Mouse (Mus musculus) heart, embryonic 15.5 days (tissue): ENCODE results near the gene Tbcd. TPM values are rescaled to one million over a fixed set of nuclear protein-coding genes. Genes with fewer than 3 reads are reported as not detected.

Experiments
- ATAC-seq: fragments of 200-750 bp; cut with Nextera tagmentation; replicated peaks from 2 replicates; pipeline ENCODE4 v1.8.0; 2017; ENCODE audit warnings: low read depth, moderate TSS enrichment; ENCODE audit not compliant: insufficient number of reproducible peaks, insufficient read depth, low FRiP score
- H3K27ac ChIP-seq: fragments of 300-500 bp; sonication (generic); 2 replicates; pipeline ENCODE4 v1.5.1; 2015; ENCODE audit warnings: mild to moderate bottlenecking, inconsistent platforms
- H3K27me3 ChIP-seq: fragments of 300-500 bp; sonication (generic); 2 replicates; pipeline ENCODE4 v1.6.1; 2015; ENCODE audit warnings: inconsistent platforms
- H3K36me3 ChIP-seq: fragments of 300-500 bp; sonication (generic); 2 replicates; pipeline ENCODE4 v1.6.1; 2015; ENCODE audit warnings: mild to moderate bottlenecking, inconsistent platforms
- H3K4me1 ChIP-seq: fragments of 300-500 bp; sonication (generic); replicated peaks from 2 replicates; pipeline ENCODE4 v1.6.1; 2015; ENCODE audit warnings: inconsistent platforms
- H3K4me2 ChIP-seq: fragments of 300-500 bp; sonication (generic); 2 replicates; pipeline ENCODE4 v1.6.1; 2015; ENCODE audit warnings: inconsistent platforms, mild to moderate bottlenecking, moderate library complexity
- H3K4me3 ChIP-seq: fragments of 300-500 bp; sonication (generic); 2 replicates; pipeline ENCODE4 v1.5.1; 2015; ENCODE audit warnings: mild to moderate bottlenecking, inconsistent platforms
- H3K9ac ChIP-seq: fragments of 300-500 bp; sonication (generic); 2 replicates; pipeline ENCODE4 v1.6.1; 2015; ENCODE audit warnings: mild to moderate bottlenecking, inconsistent platforms
- H3K9me3 ChIP-seq: fragments of 300-500 bp; sonication (generic); replicated peaks from 2 replicates; pipeline ENCODE4 v1.6.1; 2016; ENCODE audit warnings: inconsistent platforms
- WGBS: fragments of 180-500 bp; shearing (Covaris S2); methylation state at CpG from one replicate; pipeline ENCODE4 v1.1.7; 2015; ENCODE audit warnings: mixed read lengths; 5-methylcytosine and 5-hydroxymethylcytosine counted together
- polyA plus RNA-seq: library from polyadenylated mRNA; unstranded; fragments of >200 nt; fragmentation: Nextera tagmentation; extraction: Ambion mirVana; gene quantifications from 2 replicates; pipeline ENCODE4 v1.2.1, GENCODE M21; 2015

Tbcd gene
- polyA plus RNA-seq, 1 experiment from 2014 or later: 17.3 TPM

DNA sequence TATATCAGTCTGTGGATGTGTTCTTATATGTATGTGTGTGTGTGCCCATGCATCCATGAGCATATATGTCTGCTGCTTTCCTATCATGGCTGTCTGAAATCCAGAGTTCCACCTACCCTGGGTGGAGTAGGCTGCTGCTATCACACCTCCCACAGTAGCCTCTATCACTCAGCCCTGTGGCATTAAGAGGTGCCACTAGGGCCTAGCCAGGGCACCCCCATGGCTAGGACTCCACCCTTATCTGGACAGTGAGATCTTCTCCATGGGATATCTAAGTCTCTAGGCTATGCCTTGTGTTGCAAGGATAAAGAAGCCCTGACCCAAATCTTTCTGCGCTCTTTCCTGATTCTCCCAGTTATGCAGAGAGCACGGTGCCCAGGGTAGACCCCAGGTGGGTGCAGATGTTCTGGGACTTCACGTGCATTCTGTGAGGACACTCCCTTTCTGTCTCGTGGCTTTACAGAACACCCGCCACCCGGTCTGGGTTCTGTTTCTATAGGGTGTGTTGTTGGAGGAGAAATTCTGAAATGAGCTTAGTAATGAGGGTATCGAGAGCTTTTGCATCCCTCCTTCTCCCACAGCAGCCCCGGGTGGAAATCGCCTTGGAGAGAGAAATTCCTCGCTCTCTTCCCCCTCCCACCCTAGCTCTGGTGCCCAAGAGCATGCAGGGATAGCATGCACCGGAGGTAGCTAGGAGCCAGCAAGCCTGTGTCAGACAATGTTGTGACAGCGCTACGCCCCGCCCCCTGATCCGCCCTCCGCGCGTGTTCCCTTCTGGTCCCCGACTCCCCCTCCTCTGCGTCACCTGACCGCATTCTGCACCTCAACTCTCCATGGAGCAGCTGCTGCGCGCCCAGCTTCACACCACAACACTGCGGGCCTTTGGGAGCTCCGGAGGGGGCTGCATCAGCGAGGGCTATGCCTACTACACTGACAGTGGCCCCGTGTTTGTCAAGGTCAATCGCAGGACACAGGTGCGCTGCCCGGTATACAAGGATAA lies 17.3 kb upstream of the Tbcd start, which contains the start of gene Fn3k:
Fn3k (plus strand) TSS at position 758 of the 1,000 bp plus-strand sequence.
- H3K4me2 ChIP-seq: peak within 1 kb of the TSS; percentile 84
- peaks cover 31% of the 10 kb centered on the region for H3K4me1 ChIP-seq
- WGBS: 6% methylated on average over 30 of the region's 30 CpGs
- H3K9me3 ChIP-seq: no peaks in the 10 kb centered on the region
- H3K4me3 ChIP-seq: peak within 1 kb of the TSS; percentile 58
- H3K27ac ChIP-seq: peak within 1 kb of the TSS; percentile 78
- H3K9ac ChIP-seq: peak within 1 kb of the TSS; percentile 55
- peak; percentile 94 for ATAC-seq
- no peaks in the 10 kb centered on the region for H3K27me3 ChIP-seq
- peaks cover 11% of the 10 kb centered on the region; the same call in 1 of the 2 replicates for H3K36me3 ChIP-seq

DNA sequence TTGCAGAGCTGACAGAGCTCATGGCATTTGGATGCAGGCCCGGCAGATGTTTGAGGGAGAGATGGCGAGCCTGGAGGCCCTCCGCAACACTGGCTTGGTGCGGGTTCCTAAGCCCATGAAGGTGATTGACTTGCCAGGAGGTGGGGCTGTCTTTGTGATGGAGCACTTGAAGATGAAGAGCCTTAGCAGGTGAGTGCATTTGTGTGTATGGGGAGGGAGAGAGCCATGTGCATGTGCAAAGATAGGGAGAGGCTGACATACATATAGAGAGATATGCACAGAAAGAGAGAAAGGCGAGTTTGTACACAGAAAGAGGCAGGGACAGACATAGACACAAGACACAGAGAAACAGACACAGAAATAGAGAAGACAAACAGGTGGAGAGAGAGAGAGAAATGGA lies 14.5 kb upstream of the Tbcd start:
- Histone ChIP-seq H3K4me2 (no peak overlapping the region), H3K4me3 (no peak overlapping the region), H3K36me3 (no peaks in the 10 kb centered on the region), H3K27me3 (no peaks in the 10 kb centered on the region), H3K27ac (no peak overlapping the region), H3K4me1 (peaks cover 31% of the 10 kb centered on the region), H3K9me3 (no peaks in the 10 kb centered on the region), H3K9ac (no peak overlapping the region)
- WGBS: 73% methylated on average over 5 of the region's 5 CpGs
- ATAC-seq: no peak

DNA sequence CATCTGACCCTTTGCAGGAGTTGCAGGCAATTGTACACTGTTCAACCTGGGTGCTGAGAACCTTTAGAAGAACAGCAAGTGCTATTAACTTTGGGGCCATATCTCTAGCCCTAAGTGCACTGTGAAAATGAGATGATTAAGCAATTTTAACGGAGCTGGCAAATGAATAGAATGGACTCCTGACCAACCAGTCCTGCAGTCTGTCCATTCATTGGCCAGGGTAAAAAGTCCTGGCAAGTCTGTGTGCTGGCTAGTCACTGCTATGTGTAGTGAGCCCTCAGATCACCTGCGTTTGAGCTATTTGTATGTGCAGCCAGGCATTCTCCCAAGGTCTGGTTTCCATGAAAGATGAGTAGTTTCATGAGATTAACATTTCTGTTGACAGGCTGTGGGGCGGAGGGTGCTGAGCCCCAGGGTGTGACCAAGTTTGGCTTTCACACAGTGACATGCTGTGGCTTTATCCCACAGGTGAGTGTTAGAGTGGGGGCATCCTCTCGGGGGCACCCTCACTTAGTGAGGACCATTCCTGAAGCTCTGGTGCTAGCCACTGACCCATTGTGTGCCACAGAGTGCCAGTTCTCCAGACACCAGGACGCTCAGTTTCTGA lies 12.0 kb upstream of the Tbcd start:
- no peak for ATAC-seq
- WGBS: 70% methylated on average over 5 of the region's 5 CpGs
- no peaks in the 10 kb centered on the region for H3K9me3 ChIP-seq
- H3K4me2 ChIP-seq: no peak overlapping the region
- peaks cover 9% of the 10 kb centered on the region for H3K4me1 ChIP-seq
- H3K27ac ChIP-seq: no peak overlapping the region
- no peaks in the 10 kb centered on the region for H3K36me3 ChIP-seq
- no peak overlapping the region for H3K4me3 ChIP-seq
- no peak overlapping the region for H3K9ac ChIP-seq
- 0 out of 2 replicates have a peak, but pooled peaks cover 3% of the 10 kb centered on the region for H3K27me3 ChIP-seq

DNA sequence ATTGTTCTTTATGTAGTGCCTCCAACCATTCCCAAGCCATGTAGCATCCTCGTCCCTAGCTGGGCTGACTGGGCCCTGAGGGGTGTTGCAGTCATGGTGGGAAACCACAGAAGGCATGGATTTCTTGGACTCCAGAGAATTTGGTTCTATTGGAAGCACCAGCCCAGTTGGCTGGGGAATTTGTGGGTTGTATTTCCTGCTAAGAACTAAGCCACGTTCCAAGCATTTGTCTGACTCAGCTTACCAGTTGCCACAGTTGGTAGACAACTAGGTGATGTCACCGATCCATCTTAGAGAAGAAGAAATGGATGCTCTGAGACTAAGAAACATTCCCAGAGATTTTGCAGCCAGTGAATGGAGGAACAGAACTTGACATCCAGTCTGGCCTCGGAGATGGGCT lies 10.1 kb upstream of the Tbcd start:
- Histone ChIP-seq H3K9me3 (no peaks in the 10 kb centered on the region), H3K27me3 (0 out of 2 replicates have a peak, but pooled peaks cover 6% of the 10 kb centered on the region), H3K9ac (no peak overlapping the region), H3K27ac (no peak overlapping the region), H3K36me3 (no peaks in the 10 kb centered on the region), H3K4me1 (no peaks in the 10 kb centered on the region), H3K4me3 (no peak overlapping the region), H3K4me2 (no peak overlapping the region)
- 90% methylated on average over 4 of the region's 4 CpGs for WGBS
- ATAC-seq: no peak

DNA sequence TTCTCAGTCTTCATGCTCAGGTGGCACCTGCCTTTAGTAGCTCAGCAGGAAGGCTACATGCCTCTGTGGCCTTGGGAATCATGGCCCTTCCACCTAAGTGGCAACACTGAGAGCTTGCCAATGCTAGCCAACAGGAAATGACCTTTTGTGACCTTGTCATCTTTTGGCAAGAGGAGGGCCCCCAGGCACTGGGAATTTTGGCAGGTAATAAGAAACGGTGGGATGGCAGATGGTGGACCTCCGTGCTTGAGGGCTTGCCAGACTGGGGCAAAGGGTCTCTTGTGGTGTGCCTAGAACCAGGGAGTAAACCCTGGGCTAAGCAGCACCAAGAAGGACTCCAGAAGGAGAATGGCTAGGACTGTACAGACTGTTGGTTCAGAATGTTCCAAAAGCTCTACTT lies 9.7 kb upstream of the Tbcd start:
- Histone ChIP-seq H3K9ac (no peak overlapping the region), H3K4me1 (no peaks in the 10 kb centered on the region), H3K36me3 (no peaks in the 10 kb centered on the region), H3K4me3 (no peak overlapping the region), H3K27me3 (0 out of 2 replicates have a peak, but pooled peaks cover 6% of the 10 kb centered on the region), H3K4me2 (no peak overlapping the region), H3K9me3 (no peaks in the 10 kb centered on the region), H3K27ac (no peak overlapping the region)
- WGBS: 59% methylated on average over 2 of the region's 2 CpGs
- ATAC-seq: no peak

DNA sequence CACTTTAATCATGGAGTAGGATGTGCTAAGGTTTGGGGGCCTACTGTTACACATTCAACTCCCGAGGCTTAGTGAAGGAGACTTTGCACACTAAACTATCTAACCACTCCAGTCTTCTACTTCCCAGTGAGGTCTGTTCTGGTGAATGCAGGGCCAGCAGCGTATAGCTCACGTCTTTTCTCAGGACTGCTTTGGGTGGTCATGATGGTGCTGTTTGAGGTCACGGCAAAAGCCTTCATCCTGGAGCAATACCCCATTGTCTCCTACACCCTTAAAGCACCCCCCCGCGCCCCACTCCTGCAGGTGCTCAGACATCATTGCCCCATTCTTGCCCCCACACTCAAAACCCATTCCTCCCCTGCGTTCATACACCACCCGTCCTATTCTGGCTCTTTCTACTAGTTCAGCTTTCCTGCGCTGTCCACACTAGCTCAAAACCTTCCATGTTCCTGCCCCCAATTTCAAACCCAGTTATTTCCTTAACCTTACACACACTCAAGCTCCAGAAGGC lies 478 bp upstream of the Tbcd start:
- WGBS: 21% methylated on average over 9 of the region's 9 CpGs

DNA sequence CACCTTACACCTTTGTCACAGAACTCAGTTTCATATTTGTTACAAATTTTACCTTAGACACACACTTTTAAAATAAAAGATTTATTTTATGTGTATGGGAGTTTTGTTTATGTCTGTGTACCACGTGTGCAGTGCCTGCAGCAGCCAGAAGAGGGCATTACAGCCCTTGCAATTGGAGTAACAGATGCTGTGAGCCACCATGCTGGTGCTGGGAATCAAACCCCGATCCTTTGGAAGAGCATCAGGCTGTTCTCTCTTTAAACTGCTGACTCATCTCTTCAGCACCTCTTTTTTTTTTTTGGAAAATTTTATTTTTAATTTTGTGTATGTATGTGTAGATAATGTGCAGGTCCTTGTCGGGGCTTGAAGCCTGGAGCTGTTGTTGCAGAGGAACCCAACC lies 6.1 kb downstream of the Tbcd start:
- Histone ChIP-seq H3K4me1 (peaks cover 5% of the 10 kb centered on the region), H3K27me3 (no peaks in the 10 kb centered on the region), H3K4me3 (no peak overlapping the region), H3K27ac (no peak overlapping the region), H3K9ac (no peak overlapping the region), H3K9me3 (no peaks in the 10 kb centered on the region), H3K36me3 (peaks cover 36% of the 10 kb centered on the region), H3K4me2 (no peak overlapping the region)
- 84% methylated on average over 3 of the region's 3 CpGs for WGBS
- no peak for ATAC-seq

More for the DNA sequence above, 478 bp upstream of the Tbcd start:
- Histone ChIP-seq H3K9me3 (no peaks in the 10 kb centered on the region), H3K27ac (peak overlapping the region; percentile 57), H3K36me3 (0 out of 2 replicates have a peak, but pooled peaks cover 4% of the 10 kb centered on the region), H3K4me2 (peak overlapping the region; percentile 67), H3K4me1 (peaks cover 16% of the 10 kb centered on the region), H3K9ac (peak overlapping the region; percentile 15; the same call in 1 of the 2 replicates), H3K4me3 (peak overlapping the region; percentile 89), H3K27me3 (no peaks in the 10 kb centered on the region)
- no peak for ATAC-seq

DNA sequence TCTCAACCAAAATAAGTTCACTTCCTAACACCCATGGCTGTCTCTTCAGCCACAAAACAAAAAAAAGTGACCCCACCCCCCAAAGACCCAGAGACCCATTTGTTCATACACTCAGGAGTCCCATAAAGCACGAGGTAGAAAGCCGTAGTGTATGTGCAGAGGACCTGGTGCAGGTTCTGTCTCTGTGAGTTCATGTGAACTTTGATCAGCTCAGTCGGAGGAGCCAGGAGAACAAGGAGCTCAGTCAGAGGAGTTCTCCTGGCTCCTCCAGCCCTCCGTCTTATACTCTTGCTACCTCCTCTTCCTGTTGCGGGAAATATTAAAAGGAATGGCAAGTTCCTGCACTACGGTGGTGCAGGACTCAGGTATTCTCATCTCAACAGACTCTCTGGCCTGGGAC lies 15.7 kb downstream of the Tbcd start:
- no peak overlapping the region for H3K27ac ChIP-seq
- no peak overlapping the region for H3K9ac ChIP-seq
- H3K9me3 ChIP-seq: no peaks in the 10 kb centered on the region
- H3K4me2 ChIP-seq: no peak overlapping the region
- ATAC-seq: no peak
- 90% methylated on average over 6 of the region's 6 CpGs for WGBS
- no peaks in the 10 kb centered on the region for H3K4me1 ChIP-seq
- peaks cover 10% of the 10 kb centered on the region; the same call in 1 of the 2 replicates for H3K36me3 ChIP-seq
- H3K4me3 ChIP-seq: no peak overlapping the region
- H3K27me3 ChIP-seq: no peaks in the 10 kb centered on the region

DNA sequence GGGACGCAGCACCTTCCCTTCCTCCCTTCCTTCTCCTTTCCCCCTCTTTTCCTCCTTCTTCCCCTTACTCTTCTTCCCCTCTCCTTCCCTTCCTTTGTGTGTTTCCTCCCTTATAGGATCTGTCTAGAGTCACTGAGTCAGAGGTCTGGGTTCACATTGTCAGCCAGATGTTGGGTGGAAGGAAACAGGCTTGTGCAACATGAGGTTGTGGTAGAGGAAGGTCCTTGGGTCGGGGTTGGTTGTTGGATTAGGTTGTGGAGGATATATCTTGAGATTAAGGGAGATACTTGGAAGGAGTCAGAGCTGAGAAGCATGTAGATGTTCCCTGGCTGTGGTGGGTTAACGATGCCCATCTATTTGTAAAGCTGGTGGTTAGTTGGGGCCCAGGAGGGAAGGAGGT lies 23.1 kb downstream of the Tbcd start:
- WGBS: 66% methylated on average over 3 of the region's 3 CpGs
- Histone ChIP-seq H3K9ac (no peak overlapping the region), H3K27ac (no peak overlapping the region), H3K9me3 (no peaks in the 10 kb centered on the region), H3K27me3 (no peaks in the 10 kb centered on the region), H3K4me3 (no peak overlapping the region), H3K4me1 (no peaks in the 10 kb centered on the region), H3K4me2 (no peak overlapping the region), H3K36me3 (no peaks in the 10 kb centered on the region)
- no peak for ATAC-seq

DNA sequence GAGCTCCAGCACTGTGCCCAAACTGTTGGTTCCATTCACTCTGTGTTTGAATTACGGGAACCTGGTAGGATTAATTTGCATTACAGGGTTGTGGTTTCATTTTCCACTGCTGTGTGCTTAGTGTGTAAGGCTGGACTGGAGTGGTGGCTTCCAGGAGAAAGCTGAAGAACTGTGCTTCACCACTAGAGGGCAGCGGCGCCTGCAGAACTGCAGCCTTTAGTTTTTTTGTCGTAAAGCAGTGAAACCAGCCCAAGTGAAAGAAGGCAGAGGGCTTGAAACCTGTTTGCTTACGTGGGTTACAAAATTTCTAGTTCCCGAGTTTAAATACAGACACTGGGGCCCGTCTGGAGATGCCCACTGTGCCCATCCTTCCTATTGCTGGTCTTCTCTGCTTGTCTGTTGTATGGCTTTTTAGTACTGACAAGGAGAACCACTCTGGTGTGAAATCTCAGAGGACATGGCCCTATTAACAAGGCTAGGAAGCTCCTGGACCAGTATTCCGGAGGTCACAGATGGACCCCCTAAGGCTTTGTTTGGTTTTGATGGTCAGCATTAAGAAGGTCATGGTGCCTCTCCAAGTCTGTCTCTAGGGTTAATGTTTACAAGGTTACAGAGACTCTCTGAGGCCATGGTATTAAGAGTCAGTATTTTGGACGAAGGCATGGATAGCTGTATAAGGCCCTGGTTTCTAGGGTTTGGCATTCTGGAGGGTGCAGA lies 24.1 kb downstream of the Tbcd start:
- H3K4me3 ChIP-seq: no peak overlapping the region
- no peaks in the 10 kb centered on the region for H3K9me3 ChIP-seq
- no peak for ATAC-seq
- WGBS: 32% methylated on average over 9 of the region's 9 CpGs
- H3K36me3 ChIP-seq: no peaks in the 10 kb centered on the region
- H3K4me2 ChIP-seq: no peak overlapping the region
- no peaks in the 10 kb centered on the region for H3K27me3 ChIP-seq
- H3K4me1 ChIP-seq: no peaks in the 10 kb centered on the region
- no peak overlapping the region for H3K27ac ChIP-seq
- H3K9ac ChIP-seq: no peak overlapping the region
